Mouse (Mus musculus) liver, embryonic 12.5 days (tissue): ENCODE data around the gene Mlec. TPM values are rescaled to one million over a fixed set of nuclear protein-coding genes. Genes with fewer than 3 reads are reported as not detected.

Experiments
- ATAC-seq: fragments of 200-750 bp; cut with Nextera tagmentation; 2 replicates; pipeline ENCODE4 v1.8.0; 2017; ENCODE audit warnings: moderate number of reproducible peaks, mild to moderate bottlenecking, moderate library complexity
- H3K27ac ChIP-seq: fragments of 300-500 bp; sonication (generic); 2 replicates; pipeline ENCODE4 v1.5.1; 2016; ENCODE audit warnings: mild to moderate bottlenecking
- H3K27me3 ChIP-seq: fragments of 300-500 bp; sonication (generic); replicated peaks from 2 replicates; pipeline ENCODE4 v1.6.1; 2016; ENCODE audit warnings: mild to moderate bottlenecking, moderate library complexity
- H3K36me3 ChIP-seq: fragments of 300-500 bp; sonication (generic); 2 replicates; pipeline ENCODE4 v1.6.1; 2016; ENCODE audit warnings: mild to moderate bottlenecking, moderate library complexity
- H3K4me1 ChIP-seq: fragments of 300-500 bp; sonication (generic); 2 replicates; pipeline ENCODE4 v1.6.1; 2016
- H3K4me2 ChIP-seq: fragments of 300-500 bp; sonication (generic); 2 replicates; pipeline ENCODE4 v1.6.1; 2016; ENCODE audit warnings: mild to moderate bottlenecking, moderate library complexity
- H3K4me3 ChIP-seq: fragments of 300-500 bp; sonication (generic); 2 replicates; pipeline ENCODE4 v1.5.1; 2016; ENCODE audit warnings: mild to moderate bottlenecking, moderate library complexity
- H3K9ac ChIP-seq: fragments of 300-500 bp; sonication (generic); 2 replicates; pipeline ENCODE4 v1.6.1; 2016; ENCODE audit warnings: mild to moderate bottlenecking, moderate library complexity
- H3K9me3 ChIP-seq: fragments of 300-500 bp; sonication (generic); replicated peaks from 2 replicates; pipeline ENCODE4 v1.6.1; 2016; ENCODE audit warnings: mild to moderate bottlenecking, moderate library complexity
- WGBS: fragments of 180-500 bp; shearing (Covaris S2); methylation state at CpG from one replicate; pipeline ENCODE4 v1.1.7; 2016; ENCODE audit not compliant: insufficient replicate concordance; 5-methylcytosine and 5-hydroxymethylcytosine counted together
- polyA plus RNA-seq: library from polyadenylated mRNA; unstranded; fragments of >200 nt; fragmentation: Nextera tagmentation; extraction: Ambion mirVana; gene quantifications from 2 replicates; pipeline ENCODE4 v1.2.1, GENCODE M21; 2016

Gene Mlec
- 46.8 and 49.2 TPM in 2 replicates for polyA plus RNA-seq

GRCm38 (mm10) chr5:115158040-115158983 is at the start of gene Mlec:
Gene Mlec (minus strand): TSS chr5:115158179.
- H3K4me2 ChIP-seq, result peak within 1 kb of the TSS; percentile 99
- peaks cover 81% of the 10 kb centered on the region for H3K4me1 ChIP-seq
- under 1% methylated on average over 71 of the region's 78 CpGs for WGBS

GRCm38 (mm10) chr5:115207244-115207643 is 49.3 kb upstream of the Mlec start:
- Histone ChIP-seq H3K4me2 (no peak overlapping the region), H3K27me3 (peaks cover 72% of the 10 kb centered on the region), H3K36me3 (no peaks in the 10 kb centered on the region), H3K9me3 (no peaks in the 10 kb centered on the region), H3K4me1 (peaks cover 26% of the 10 kb centered on the region), H3K4me3 (no peak overlapping the region), H3K9ac (no peak overlapping the region), H3K27ac (no peak overlapping the region)
- ATAC-seq, result no peak
- WGBS, result 54% methylated on average over 5 of the region's 5 CpGs

More at GRCm38 (mm10) chr5:115158040-115158983, at the start of gene Mlec:
- peak within 1 kb of the TSS; percentile 94 for H3K9ac ChIP-seq
- H3K9me3 ChIP-seq, result no peaks in the 10 kb centered on the region
- peak; percentile 97 for ATAC-seq
- peak within 1 kb of the TSS; percentile 89 for H3K27ac ChIP-seq
- peaks cover 7% of the 10 kb centered on the region; the same call in 1 of the 2 replicates for H3K36me3 ChIP-seq
- H3K4me3 ChIP-seq, result peak within 1 kb of the TSS; percentile 92
- H3K27me3 ChIP-seq, result no peaks in the 10 kb centered on the region

- no peak for ATAC-seq
- 4% methylated on average over 31 of the region's 31 CpGs for WGBS
- Histone ChIP-seq H3K36me3 (no peaks in the 10 kb centered on the region), H3K9ac (no peak overlapping the region), H3K9me3 (no peaks in the 10 kb centered on the region), H3K27ac (no peak overlapping the region), H3K27me3 (peaks cover 65% of the 10 kb centered on the region), H3K4me1 (peaks cover 26% of the 10 kb centered on the region), H3K4me2 (peak overlapping the region; percentile 61), H3K4me3 (peak overlapping the region; percentile 35)
These were observed 46.8 kb upstream of the Mlec start for GRCm38 (mm10) chr5:115204562-115205311.

GRCm38 (mm10) chr5:115203735-115204561 is 46.0 kb upstream of the Mlec start:
- H3K27ac ChIP-seq, result no peak overlapping the region
- H3K9me3 ChIP-seq, result no peaks in the 10 kb centered on the region
- H3K4me1 ChIP-seq, result peaks cover 26% of the 10 kb centered on the region
- H3K27me3 ChIP-seq, result peaks cover 65% of the 10 kb centered on the region
- no peak for ATAC-seq
- peak overlapping the region; percentile 35; the same call in 1 of the 2 replicates for H3K4me3 ChIP-seq
- H3K36me3 ChIP-seq, result no peaks in the 10 kb centered on the region
- no peak overlapping the region for H3K9ac ChIP-seq
- WGBS, result 10% methylated on average over 23 of the region's 23 CpGs
- H3K4me2 ChIP-seq, result peak overlapping the region; percentile 61

GRCm38 (mm10) chr5:115194626-115195221 is 36.7 kb upstream of the Mlec start:
- WGBS, result 5% methylated on average over 12 of the region's 12 CpGs
- H3K27me3 ChIP-seq, result peaks cover 86% of the 10 kb centered on the region
- ATAC-seq, result no peak
- H3K27ac ChIP-seq, result no peak overlapping the region
- H3K9me3 ChIP-seq, result no peaks in the 10 kb centered on the region
- H3K4me3 ChIP-seq, result peak overlapping the region; percentile 59
- H3K36me3 ChIP-seq, result no peaks in the 10 kb centered on the region
- H3K4me2 ChIP-seq, result peak overlapping the region; percentile 88
- H3K4me1 ChIP-seq, result peaks cover 15% of the 10 kb centered on the region
- no peak overlapping the region for H3K9ac ChIP-seq

GRCm38 (mm10) chr5:115193669-115194625 is 36.0 kb upstream of the Mlec start, which contains the start of gene Cabp1:
Gene Cabp1 (minus strand): TSS chr5:115194381.
- Histone ChIP-seq H3K27ac (no peak within 1 kb of the TSS), H3K4me1 (peaks cover 15% of the 10 kb centered on the region), H3K27me3 (peaks cover 94% of the 10 kb centered on the region), H3K4me2 (peak within 1 kb of the TSS; percentile 88), H3K9ac (peak within 1 kb of the TSS; percentile 33; the same call in 1 of the 2 replicates), H3K36me3 (no peaks in the 10 kb centered on the region), H3K9me3 (no peaks in the 10 kb centered on the region), H3K4me3 (peak within 1 kb of the TSS; percentile 59)
- under 1% methylated on average over 96 of the region's 116 CpGs for WGBS
- 0 out of 2 replicates have a peak, but pooled peaks have one; percentile 27 for ATAC-seq

GRCm38 (mm10) chr5:115193226-115193625 is 35.2 kb upstream of the Mlec start:
- Histone ChIP-seq H3K9me3 (no peaks in the 10 kb centered on the region), H3K36me3 (no peaks in the 10 kb centered on the region), H3K4me2 (peak overlapping the region; percentile 88), H3K9ac (no peak overlapping the region), H3K4me3 (peak overlapping the region; percentile 59), H3K4me1 (peaks cover 15% of the 10 kb centered on the region), H3K27me3 (peaks cover 97% of the 10 kb centered on the region), H3K27ac (no peak overlapping the region)
- 2% methylated on average over 34 of the region's 34 CpGs for WGBS
- ATAC-seq, result peak; percentile 45; the same call in 1 of the 2 replicates

GRCm38 (mm10) chr5:115192828-115193195 is 34.8 kb upstream of the Mlec start:
- WGBS, result 13% methylated on average over 7 of the region's 7 CpGs
- no peak for ATAC-seq
- Histone ChIP-seq H3K9me3 (no peaks in the 10 kb centered on the region), H3K36me3 (no peaks in the 10 kb centered on the region), H3K4me3 (0 out of 2 replicates have a peak overlapping the region, but pooled peaks have one; percentile 59), H3K4me2 (peak overlapping the region; percentile 88), H3K27me3 (peaks cover 98% of the 10 kb centered on the region), H3K4me1 (peaks cover 18% of the 10 kb centered on the region), H3K27ac (no peak overlapping the region), H3K9ac (no peak overlapping the region)

- Histone ChIP-seq H3K27me3 (peaks cover 98% of the 10 kb centered on the region), H3K4me1 (peaks cover 24% of the 10 kb centered on the region), H3K9ac (no peak overlapping the region), H3K4me3 (no peak overlapping the region), H3K27ac (no peak overlapping the region), H3K4me2 (no peak overlapping the region), H3K9me3 (no peaks in the 10 kb centered on the region), H3K36me3 (no peaks in the 10 kb centered on the region)
- 13% methylated on average over 29 of the region's 29 CpGs for WGBS
- ATAC-seq, result no peak
These were observed 34.2 kb upstream of the Mlec start for GRCm38 (mm10) chr5:115191880-115192827.
